Mouse (Mus musculus) heart, adult 2 months (tissue): ENCODE data around the gene Yap1.

ENCODE experiments used
- CTCF ChIP-seq: fragments of 200-600 bp; IDR thresholded peaks from 2 replicates; pipeline ENCODE4 v1.8.1; 2022; ENCODE audit warnings: antibody characterized with exemption, mild to moderate bottlenecking, moderate library complexity
- POLR2A ChIP-seq: fragments of 200-500 bp; IDR thresholded peaks from 2 replicates; pipeline ENCODE4 v1.6.1; 2011; ENCODE audit warnings: mild to moderate bottlenecking, low read depth, low read length, control low read depth; ENCODE audit not compliant: insufficient read depth

DNA sequence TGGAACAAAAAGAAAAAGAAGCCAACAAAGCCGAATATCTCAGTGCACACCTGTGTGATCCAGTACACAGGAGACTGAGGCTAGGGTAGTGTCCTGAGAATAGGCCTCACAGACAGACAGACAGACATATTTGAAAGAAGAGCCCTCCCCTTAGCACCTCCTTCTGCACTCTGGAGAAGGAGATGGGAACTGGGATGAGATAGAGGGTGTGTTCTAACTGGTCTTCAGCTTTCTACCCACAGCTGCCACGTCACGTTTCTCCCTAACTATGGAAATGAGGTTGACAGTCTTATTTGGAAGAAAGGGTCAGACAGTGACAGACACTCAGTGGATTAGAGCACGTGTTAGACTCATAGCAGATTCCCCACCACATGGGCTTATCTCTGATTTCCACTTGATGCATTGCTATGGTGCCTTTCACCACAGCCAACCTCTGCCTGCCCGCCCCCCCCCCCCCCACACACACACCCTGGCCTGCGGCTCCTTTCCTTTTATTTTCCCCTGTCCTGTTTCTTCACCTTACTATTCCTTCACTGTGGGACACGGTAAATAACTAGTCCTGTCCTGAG, 46.3 kb downstream of the Yap1 start:
- TF ChIP-seq CTCF, result no peak
- TF ChIP-seq POLR2A, result no peak
